Mouse (Mus musculus): ENCODE measurements at regions not wholly inside any gene's neighbourhood (a gene's known extent, or its start where the extent isn't known, plus 50 kb on each side); places are given as distances from the start of the nearest gene placed in this dataset.

GRCm38 (mm10) chr14:9492228-9492627 lies 826.2 kb upstream of the 4930452B06Rik start:
- ATAC-seq (ENCODE audit: insufficient number of reproducible peaks, insufficient read depth, low FRiP score, low TSS enrichment): no peak

GRCm38 (mm10) chr14:9488585-9488984 lies 822.5 kb upstream of the 4930452B06Rik start:
- H3K27me3 ChIP-seq: no peaks in the 10 kb centered on the region
- no peak overlapping the region for H3K9ac ChIP-seq
- WGBS: 25% methylated on average over 1 of the region's 1 CpGs
- no peak overlapping the region for H3K4me2 ChIP-seq (replicated peaks)
- H3K27ac ChIP-seq: no peak overlapping the region
- H3K9me3 ChIP-seq: no peaks in the 10 kb centered on the region
- H3K4me1 ChIP-seq: no peaks in the 10 kb centered on the region
- no peak overlapping the region for H3K4me3 ChIP-seq
- ATAC-seq (ENCODE audit: insufficient number of reproducible peaks, insufficient read depth, low FRiP score, low TSS enrichment): no peak
- H3K36me3 ChIP-seq: no peaks in the 10 kb centered on the region

More at GRCm38 (mm10) chr14:9492228-9492627, 826.2 kb upstream of the 4930452B06Rik start:
- 58% methylated on average over 2 of the region's 2 CpGs for WGBS
- no peak overlapping the region for H3K4me3 ChIP-seq
- H3K4me1 ChIP-seq: no peaks in the 10 kb centered on the region
- H3K9ac ChIP-seq: no peak overlapping the region
- no peaks in the 10 kb centered on the region for H3K27me3 ChIP-seq
- no peaks in the 10 kb centered on the region for H3K36me3 ChIP-seq
- H3K9me3 ChIP-seq: no peaks in the 10 kb centered on the region
- no peak overlapping the region for H3K4me2 ChIP-seq (replicated peaks)
- no peak overlapping the region for H3K27ac ChIP-seq

GRCm38 (mm10) chr14:9478981-9479380 lies 812.9 kb upstream of the 4930452B06Rik start:
- Histone ChIP-seq H3K27me3 (peaks cover 1% of the 10 kb centered on the region; the same call in 1 of the 2 replicates), H3K9ac (no peak overlapping the region)
- ATAC-seq (ENCODE audit: insufficient number of reproducible peaks, insufficient read depth, low FRiP score, low TSS enrichment): no peak

GRCm38 (mm10) chr14:9475169-9475568 lies 809.1 kb upstream of the 4930452B06Rik start:
- WGBS: 78% methylated on average over 7 of the region's 7 CpGs
- no peak for ATAC-seq (ENCODE audit: insufficient number of reproducible peaks, insufficient read depth, low FRiP score, low TSS enrichment)
- H3K4me2 ChIP-seq (replicated peaks): no peak overlapping the region
- H3K27me3 ChIP-seq: peaks cover 4% of the 10 kb centered on the region; the same call in 1 of the 2 replicates
- no peaks in the 10 kb centered on the region for H3K36me3 ChIP-seq
- no peaks in the 10 kb centered on the region for H3K4me1 ChIP-seq
- no peak overlapping the region for H3K27ac ChIP-seq
- H3K9me3 ChIP-seq: no peaks in the 10 kb centered on the region
- no peak overlapping the region for H3K9ac ChIP-seq
- no peak overlapping the region for H3K4me3 ChIP-seq

More at GRCm38 (mm10) chr14:9478981-9479380, 812.9 kb upstream of the 4930452B06Rik start:
- no peaks in the 10 kb centered on the region for H3K9me3 ChIP-seq
- H3K4me1 ChIP-seq: no peaks in the 10 kb centered on the region
- no peak overlapping the region for H3K27ac ChIP-seq
- no peaks in the 10 kb centered on the region for H3K36me3 ChIP-seq
- no peak overlapping the region for H3K4me3 ChIP-seq
- H3K4me2 ChIP-seq (replicated peaks): no peak overlapping the region

- ATAC-seq (ENCODE audit: insufficient number of reproducible peaks, insufficient read depth, low FRiP score, low TSS enrichment): no peak
- no peak overlapping the region for H3K4me3 ChIP-seq
- no peaks in the 10 kb centered on the region for H3K36me3 ChIP-seq
- H3K4me1 ChIP-seq: peaks cover 6% of the 10 kb centered on the region; the same call in 1 of the 2 replicates
- peaks cover 4% of the 10 kb centered on the region; the same call in 1 of the 2 replicates for H3K27me3 ChIP-seq
- no peaks in the 10 kb centered on the region for H3K9me3 ChIP-seq
- H3K9ac ChIP-seq: no peak overlapping the region
- no peak overlapping the region for H3K4me2 ChIP-seq (replicated peaks)
- no peak overlapping the region for H3K27ac ChIP-seq
Measured at GRCm38 (mm10) chr14:9469686-9470085, 803.6 kb upstream of the 4930452B06Rik start.

GRCm38 (mm10) chr14:9468654-9469053 lies 802.6 kb upstream of the 4930452B06Rik start:
- H3K4me3 ChIP-seq: no peak overlapping the region
- no peaks in the 10 kb centered on the region for H3K27me3 ChIP-seq
- peaks cover 6% of the 10 kb centered on the region; the same call in 1 of the 2 replicates for H3K4me1 ChIP-seq
- ATAC-seq (ENCODE audit: insufficient number of reproducible peaks, insufficient read depth, low FRiP score, low TSS enrichment): no peak
- no peaks in the 10 kb centered on the region for H3K9me3 ChIP-seq
- WGBS: 56% methylated on average over 3 of the region's 3 CpGs
- H3K9ac ChIP-seq: no peak overlapping the region
- no peak overlapping the region for H3K4me2 ChIP-seq (replicated peaks)
- no peaks in the 10 kb centered on the region for H3K36me3 ChIP-seq
- H3K27ac ChIP-seq: no peak overlapping the region

- 0 out of 2 replicates have a peak, but pooled peaks have one; percentile 15 for ATAC-seq (ENCODE audit: insufficient number of reproducible peaks, insufficient read depth, low FRiP score, low TSS enrichment)
- Histone ChIP-seq H3K27ac (no peak overlapping the region), H3K27me3 (no peaks in the 10 kb centered on the region), H3K4me2 (replicated peaks) (no peak overlapping the region), H3K4me1 (peaks cover 6% of the 10 kb centered on the region; the same call in 1 of the 2 replicates), H3K4me3 (no peak overlapping the region), H3K9me3 (no peaks in the 10 kb centered on the region), H3K9ac (no peak overlapping the region), H3K36me3 (no peaks in the 10 kb centered on the region)
- WGBS: 49% methylated on average over 7 of the region's 7 CpGs
Measured at GRCm38 (mm10) chr14:9467690-9468458, 801.8 kb upstream of the 4930452B06Rik start.

GRCm38 (mm10) chr14:9460006-9460405 lies 794.0 kb upstream of the 4930452B06Rik start:
- no peaks in the 10 kb centered on the region for H3K36me3 ChIP-seq
- H3K9ac ChIP-seq: no peak overlapping the region
- no peak for ATAC-seq (ENCODE audit: insufficient number of reproducible peaks, insufficient read depth, low FRiP score, low TSS enrichment)
- H3K27ac ChIP-seq: no peak overlapping the region
- no peaks in the 10 kb centered on the region for H3K27me3 ChIP-seq
- WGBS: 93% methylated on average over 3 of the region's 3 CpGs
- H3K4me1 ChIP-seq: peaks cover 7% of the 10 kb centered on the region; the same call in 1 of the 2 replicates
- H3K9me3 ChIP-seq: no peaks in the 10 kb centered on the region
- no peak overlapping the region for H3K4me3 ChIP-seq
- no peak overlapping the region for H3K4me2 ChIP-seq (replicated peaks)

GRCm38 (mm10) chr14:9458856-9459255 lies 792.8 kb upstream of the 4930452B06Rik start:
- WGBS: 61% methylated on average over 2 of the region's 2 CpGs
- Histone ChIP-seq H3K4me3 (no peak overlapping the region), H3K4me1 (peaks cover 7% of the 10 kb centered on the region; the same call in 1 of the 2 replicates), H3K27me3 (no peaks in the 10 kb centered on the region), H3K4me2 (replicated peaks) (no peak overlapping the region), H3K27ac (no peak overlapping the region), H3K36me3 (no peaks in the 10 kb centered on the region), H3K9me3 (no peaks in the 10 kb centered on the region), H3K9ac (no peak overlapping the region)
- ATAC-seq (ENCODE audit: insufficient number of reproducible peaks, insufficient read depth, low FRiP score, low TSS enrichment): no peak

- Histone ChIP-seq H3K9me3 (no peaks in the 10 kb centered on the region), H3K27ac (no peak overlapping the region), H3K4me2 (replicated peaks) (no peak overlapping the region), H3K4me3 (no peak overlapping the region), H3K36me3 (no peaks in the 10 kb centered on the region), H3K9ac (no peak overlapping the region), H3K4me1 (peaks cover 7% of the 10 kb centered on the region; the same call in 1 of the 2 replicates), H3K27me3 (no peaks in the 10 kb centered on the region)
- ATAC-seq (ENCODE audit: insufficient number of reproducible peaks, insufficient read depth, low FRiP score, low TSS enrichment): no peak
Measured at GRCm38 (mm10) chr14:9457801-9458495, 791.9 kb upstream of the 4930452B06Rik start.

GRCm38 (mm10) chr14:9455986-9456385 lies 789.9 kb upstream of the 4930452B06Rik start:
- Histone ChIP-seq H3K4me2 (replicated peaks) (no peak overlapping the region), H3K27me3 (no peaks in the 10 kb centered on the region), H3K36me3 (no peaks in the 10 kb centered on the region), H3K9me3 (no peaks in the 10 kb centered on the region), H3K4me1 (peaks cover 7% of the 10 kb centered on the region; the same call in 1 of the 2 replicates), H3K4me3 (no peak overlapping the region), H3K27ac (no peak overlapping the region), H3K9ac (no peak overlapping the region)
- ATAC-seq (ENCODE audit: insufficient number of reproducible peaks, insufficient read depth, low FRiP score, low TSS enrichment): no peak
- WGBS: 87% methylated on average over 5 of the region's 5 CpGs

GRCm38 (mm10) chr14:9449942-9450341 lies 783.9 kb upstream of the 4930452B06Rik start:
- Histone ChIP-seq H3K4me3 (no peak overlapping the region), H3K27ac (no peak overlapping the region), H3K27me3 (no peaks in the 10 kb centered on the region), H3K4me1 (peaks cover 6% of the 10 kb centered on the region; the same call in 1 of the 2 replicates), H3K36me3 (no peaks in the 10 kb centered on the region), H3K4me2 (replicated peaks) (no peak overlapping the region), H3K9me3 (no peaks in the 10 kb centered on the region), H3K9ac (no peak overlapping the region)
- 24% methylated on average over 3 of the region's 3 CpGs for WGBS
- ATAC-seq (ENCODE audit: insufficient number of reproducible peaks, insufficient read depth, low FRiP score, low TSS enrichment): 0 out of 2 replicates have a peak, but pooled peaks have one; percentile 41
